ENCODE assay signal across 8 mouse cellular contexts in genomic region chr5:143817116-143817930, GRCm38 (mm10). TPM values are rescaled to one million over a fixed set of nuclear protein-coding genes. Genes with fewer than 3 reads are reported as not detected.
DNase-seq lines count a peak whose midpoint lies in the region; ATAC-seq lines count a peak whose summit lies in the region.

TSS of gene Eif2ak1 (plus strand) at chr5:143817788.

- peak within 1 kb of the TSS; percentile 76 for H3K4me3 ChIP-seq in hindbrain, embryonic 14.5 days (replicated peaks; ENCODE audit: low read length)

- peak within 1 kb of the TSS; percentile 52 for H3K27ac ChIP-seq in hindbrain, embryonic 14.5 days

- peak within 1 kb of the TSS; percentile 76 for H3K9ac ChIP-seq in hindbrain, embryonic 14.5 days

- peaks cover 9% of the 10 kb centered on the region; the same call in 1 of the 2 replicates for H3K4me1 ChIP-seq in hindbrain, embryonic 14.5 days (replicated peaks; ENCODE audit: control insufficient read depth, insufficient read depth, low read length)

- H3K9me3 ChIP-seq in hindbrain, embryonic 14.5 days (ENCODE audit: control insufficient read depth, low read length): no peaks in the 10 kb centered on the region

- WGBS in hindbrain, embryonic 14.5 days: under 1% methylated on average over 34 of the region's 37 CpGs

- peak; percentile 98 for DNase-seq in R1 (ENCODE audit: low read depth, low spot score)
- DNase-seq in cerebellum, postnatal 25 days: peak; percentile 90 to 95
- DNase-seq in frontal cortex, postnatal 25 days (ENCODE audit: low spot score in 2 of 2): peak; percentile 70 to 79
- peak; percentile 94 for DNase-seq in hindbrain, embryonic 14.5 days (ENCODE audit: low spot score)
- DNase-seq in layer of hippocampus, postnatal 36 days: peak; percentile 90 to 91
- peak; percentile 95 for DNase-seq in lung, postnatal 36 days
- peak; percentile 98 for DNase-seq in retina, postnatal 1 day
- peak; percentile 78 to 86 for DNase-seq in urinary bladder, adult 18-20 months (ENCODE audit: low spot score in 2 of 2)

- peak within 1 kb of the TSS; percentile 61 for H3K4me2 ChIP-seq in hindbrain, embryonic 14.5 days (replicated peaks)

- no peaks in the 10 kb centered on the region for H3K36me3 ChIP-seq in hindbrain, embryonic 14.5 days (replicated peaks; ENCODE audit: control insufficient read depth, insufficient read depth)

- no peaks in the 10 kb centered on the region for H3K27me3 ChIP-seq in hindbrain, embryonic 14.5 days (ENCODE audit: control insufficient read depth, insufficient read depth, low read length)

- peak; percentile 99 for ATAC-seq in hindbrain, embryonic 14.5 days (ENCODE audit: low FRiP score)

RNA-seq across cellular contexts. Expression of gene Eif2ak1, which starts in this region (rescaled TPM):
- 48.0 and 52.9 TPM in 2 replicates for polyA plus RNA-seq in hindbrain, embryonic 14.5 days (2014; fragmentation: Nextera tagmentation; extraction: Ambion mirVana)
- 10 to 100 TPM; 42.3 to 43.4 TPM for total RNA-seq in layer of hippocampus, postnatal 36 days (2021)

Comparison
In these comparisons a context has a peak if more than half of its experiments do, and no peak if none do; other contexts are left out.
1. Peak in every context shown above with its lines: DNase-seq, ATAC-seq, H3K4me3 ChIP-seq and H3K27ac ChIP-seq.